Mouse (Mus musculus): ENCODE data around the gene Atxn1.

Atxn1 gene

GRCm38 (mm10) chr13:45724507-45725259, 240.1 kb downstream of the Atxn1 start:
- no peak for DNase-seq (ENCODE audit: low spot score)

GRCm38 (mm10) chr13:45722885-45723284, 241.9 kb downstream of the Atxn1 start:
- DNase-seq (ENCODE audit: low spot score): no peak

DNA sequence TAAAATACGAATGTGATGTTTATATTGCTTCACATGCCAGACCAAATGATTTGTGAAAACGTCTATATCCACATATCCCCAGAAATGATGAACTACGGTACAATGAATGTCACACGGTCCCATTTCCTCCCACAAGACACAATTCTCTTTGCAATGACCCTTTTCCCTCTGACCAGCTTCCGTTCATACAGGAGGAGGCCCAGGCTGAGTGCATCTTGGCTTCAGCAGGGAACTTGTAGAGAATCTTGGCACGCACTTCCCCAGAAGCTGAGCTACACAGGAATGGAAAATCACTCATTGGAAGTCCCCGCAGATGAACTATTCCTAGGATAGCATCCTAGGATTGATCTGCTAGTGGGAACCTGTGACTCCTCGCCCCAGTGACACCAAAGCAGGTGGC, 243.2 kb downstream of the Atxn1 start:
- DNase-seq (ENCODE audit: low spot score): no peak

DNA sequence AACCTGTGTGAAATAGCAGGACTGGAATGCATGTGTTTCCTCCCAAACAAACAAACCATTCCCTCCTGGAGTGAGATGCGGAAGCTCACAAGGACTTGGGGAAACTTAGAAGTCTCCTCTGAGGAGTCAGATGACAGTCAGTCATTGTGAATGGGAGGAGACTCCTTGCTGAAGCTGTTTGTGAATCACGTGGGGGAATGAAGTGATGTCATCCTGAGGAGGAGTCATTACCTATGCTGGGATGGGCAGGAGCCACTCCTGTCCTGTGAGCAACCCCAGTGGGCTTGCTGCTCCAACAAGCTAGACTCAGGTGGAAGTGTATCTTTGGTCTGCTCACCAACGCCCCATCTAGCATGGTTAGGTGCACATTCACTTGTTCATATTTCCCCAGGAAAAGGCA, 246.0 kb downstream of the Atxn1 start:
- DNase-seq (ENCODE audit: low spot score): no peak

GRCm38 (mm10) chr13:45715583-45716180, 249.1 kb downstream of the Atxn1 start:
- DNase-seq (ENCODE audit: low spot score): no peak

GRCm38 (mm10) chr13:45710041-45710440, 254.8 kb downstream of the Atxn1 start:
- DNase-seq (ENCODE audit: low spot score): no peak

GRCm38 (mm10) chr13:45709402-45709801, 255.4 kb downstream of the Atxn1 start:
- no peak for DNase-seq (ENCODE audit: low spot score)

DNA sequence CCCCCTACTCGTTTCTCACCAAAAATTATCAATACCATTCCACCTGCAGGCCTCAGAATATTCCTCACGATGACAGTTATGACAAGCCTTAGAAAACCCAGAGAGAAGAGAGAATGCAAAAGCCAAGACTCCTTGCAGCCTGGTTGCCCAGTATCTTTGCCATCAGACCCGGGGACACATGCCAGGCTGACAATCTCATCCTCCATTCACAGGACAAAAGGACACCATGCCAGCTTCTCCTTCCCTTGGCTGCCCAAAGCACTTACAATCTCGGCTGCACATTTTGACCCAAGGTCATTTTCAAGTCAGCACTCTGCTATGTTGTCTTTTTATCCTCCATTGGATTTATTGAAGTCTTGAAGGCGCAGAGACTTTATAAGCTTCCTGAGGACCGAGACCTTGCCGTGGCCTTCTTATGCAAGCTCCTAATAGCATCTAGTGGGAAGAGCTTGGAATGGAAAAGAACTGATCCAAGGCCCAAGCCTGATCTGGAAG, 263.5 kb downstream of the Atxn1 start:
- no peak for DNase-seq (ENCODE audit: low spot score)

- DNase-seq (ENCODE audit: low spot score): no peak
Measured at GRCm38 (mm10) chr13:45698982-45699381, 265.8 kb downstream of the Atxn1 start.

DNA sequence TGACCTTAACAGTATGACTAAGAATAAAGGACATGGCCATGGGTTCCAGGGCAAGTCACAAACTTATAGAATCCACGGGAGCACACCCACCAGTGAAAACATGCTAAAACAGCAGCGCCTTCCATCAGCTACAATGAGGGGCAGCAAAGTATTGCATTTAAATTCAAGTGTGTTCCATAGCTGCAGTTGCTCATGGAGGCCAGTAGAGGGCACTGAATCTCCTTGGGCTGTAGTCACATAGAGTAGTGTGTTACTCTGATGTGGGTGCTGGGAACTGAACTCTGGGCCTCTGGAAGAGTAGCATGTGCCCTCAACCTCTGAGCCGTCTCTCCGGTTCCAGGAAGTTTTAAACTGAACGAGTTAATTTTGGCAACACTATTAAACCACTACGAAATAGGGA, 268.8 kb downstream of the Atxn1 start:
- no peak for DNase-seq (ENCODE audit: low spot score)

DNA sequence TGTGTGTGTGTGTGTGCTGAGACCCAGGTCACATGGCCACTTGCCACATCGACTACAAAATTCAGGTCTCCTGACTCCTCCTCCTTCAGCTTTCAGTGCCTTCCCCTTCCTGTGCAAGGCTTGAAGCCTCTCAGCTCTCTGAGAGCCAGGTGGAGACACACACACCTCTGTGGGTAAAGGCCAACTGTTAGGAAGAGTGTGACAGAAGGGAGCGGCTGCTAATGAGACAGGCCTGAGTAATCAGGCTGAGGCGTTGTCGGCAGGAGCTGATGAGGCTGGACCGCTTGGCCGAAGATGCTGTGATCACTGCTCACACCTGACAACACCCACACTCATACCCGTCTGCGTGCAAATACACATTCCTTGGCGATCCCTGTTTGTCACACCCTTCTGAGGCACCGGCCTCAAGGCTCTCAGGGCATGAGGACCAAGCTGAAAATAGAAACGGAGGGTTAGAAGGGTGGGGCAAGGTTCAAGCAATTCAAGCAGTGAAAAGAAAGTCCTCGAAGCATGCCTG, 269.8 kb downstream of the Atxn1 start:
- no peak for DNase-seq (ENCODE audit: low spot score)

DNA sequence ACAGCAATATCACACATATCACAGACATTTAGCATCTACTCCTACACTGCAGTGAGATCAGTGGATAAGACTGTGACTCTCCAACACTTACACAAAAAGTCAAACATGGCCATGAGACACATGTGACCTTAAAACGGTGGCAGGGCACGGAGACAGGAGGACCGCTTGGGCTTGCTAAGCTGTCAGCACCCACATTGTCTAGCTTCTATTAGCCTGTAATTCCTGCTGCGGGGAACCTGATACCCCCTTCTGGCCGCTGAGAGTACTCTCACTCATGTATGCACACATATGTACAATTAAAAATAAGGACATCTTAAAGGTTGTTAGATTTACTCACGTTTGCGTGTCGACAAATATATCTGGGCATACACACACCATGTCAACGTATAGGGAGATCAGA, 270.9 kb downstream of the Atxn1 start:
- DNase-seq (ENCODE audit: low spot score): no peak

DNA sequence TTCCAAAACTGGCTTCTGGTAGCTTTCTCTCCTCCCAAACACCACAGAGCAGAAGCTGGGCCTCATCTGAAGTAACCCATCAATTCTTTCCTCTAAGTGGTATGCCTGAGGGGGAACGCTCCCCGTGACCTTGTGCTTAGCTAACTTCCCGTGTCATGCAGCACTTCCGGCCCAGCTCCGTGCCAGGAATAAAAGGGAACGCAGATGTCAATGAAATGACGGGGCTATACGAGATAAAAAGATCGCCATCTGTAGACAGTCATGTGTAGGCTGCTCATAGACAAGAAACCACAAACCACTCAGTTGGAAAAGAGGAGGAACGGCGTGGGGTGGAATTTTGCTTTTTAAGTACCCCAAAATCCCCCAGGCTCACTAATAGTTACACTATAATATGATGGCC, 271.3 kb downstream of the Atxn1 start:
- DNase-seq (ENCODE audit: low spot score): no peak

DNA sequence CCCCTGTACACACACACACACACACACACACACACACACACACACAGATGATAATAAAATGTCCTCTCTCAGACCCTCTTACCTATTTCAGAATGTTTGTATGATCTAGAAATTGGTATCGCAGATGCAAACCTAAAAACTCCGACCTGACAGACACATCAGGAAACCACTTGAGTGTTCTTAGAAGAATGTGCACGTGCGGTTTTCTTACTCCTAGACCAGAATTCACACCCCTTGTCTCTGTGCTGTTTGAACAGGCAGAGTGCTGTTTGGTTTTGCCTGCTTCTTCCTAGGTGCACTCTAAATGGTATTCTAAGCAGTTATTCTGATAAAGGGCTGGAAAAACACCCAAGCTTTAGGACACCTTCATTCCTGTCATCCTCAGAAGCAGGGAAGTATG, 271.7 kb downstream of the Atxn1 start:
- DNase-seq (ENCODE audit: low spot score): no peak

DNA sequence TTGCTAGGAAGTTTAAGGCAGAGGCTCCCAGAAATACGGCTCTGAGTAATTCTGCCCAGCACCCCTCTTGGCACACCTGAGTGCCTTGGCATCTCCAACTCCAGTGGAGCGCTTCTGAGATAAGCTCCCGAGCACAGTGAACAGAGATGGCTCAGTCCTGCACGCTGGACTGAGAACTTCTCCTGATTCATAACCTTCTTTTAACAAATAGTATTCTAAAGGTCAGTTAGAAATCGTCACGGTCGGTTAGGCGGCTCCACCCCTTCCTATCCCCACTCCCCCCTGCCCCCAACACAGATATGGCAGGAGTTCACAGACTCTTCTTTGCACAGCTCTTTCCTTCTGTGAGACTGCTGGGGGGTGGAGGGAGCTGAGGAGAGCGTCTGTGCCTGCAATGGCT, 272.4 kb downstream of the Atxn1 start:
- peak; percentile 16 for DNase-seq (ENCODE audit: low spot score)

DNA sequence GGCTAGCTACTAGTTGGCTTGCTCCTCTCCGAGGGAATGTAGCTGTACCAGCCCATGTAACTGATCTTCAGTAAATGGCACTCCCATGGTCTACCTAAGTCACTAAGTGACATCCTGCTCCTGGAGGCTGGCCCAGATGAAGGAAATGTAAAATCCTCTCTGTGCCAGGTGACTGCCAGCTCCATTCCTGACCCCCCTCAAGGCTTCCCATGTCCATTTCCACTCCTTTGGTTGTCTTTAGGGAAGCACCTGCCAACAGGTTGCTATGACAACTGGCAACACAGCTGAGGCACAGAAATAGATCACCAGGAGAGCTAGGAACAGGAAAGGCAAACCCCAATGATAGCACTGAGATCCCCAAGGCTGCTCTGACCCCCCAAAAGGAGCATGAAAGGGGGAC, 274.4 kb downstream of the Atxn1 start:
- no peak for DNase-seq (ENCODE audit: low spot score)

- DNase-seq (ENCODE audit: low spot score): no peak
Measured at GRCm38 (mm10) chr13:45688864-45689263, 275.9 kb downstream of the Atxn1 start.

GRCm38 (mm10) chr13:45687581-45687980, 277.2 kb downstream of the Atxn1 start:
- DNase-seq (ENCODE audit: low spot score): no peak

DNA sequence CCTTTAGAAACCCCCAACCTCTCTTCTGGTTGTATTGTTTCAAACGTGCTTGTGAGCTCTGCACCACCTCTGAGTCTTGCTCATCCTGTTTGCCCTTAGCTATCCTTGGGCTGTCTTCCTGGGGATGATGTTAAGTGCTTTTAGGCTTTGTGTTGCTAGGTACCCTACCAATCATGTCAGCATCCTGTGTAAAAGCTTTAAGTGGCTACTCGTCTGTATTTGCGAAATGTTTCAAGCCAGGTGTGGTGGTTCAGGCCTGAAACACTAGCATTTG, 278.6 kb downstream of the Atxn1 start:
- no peak for DNase-seq (ENCODE audit: low spot score)

DNA sequence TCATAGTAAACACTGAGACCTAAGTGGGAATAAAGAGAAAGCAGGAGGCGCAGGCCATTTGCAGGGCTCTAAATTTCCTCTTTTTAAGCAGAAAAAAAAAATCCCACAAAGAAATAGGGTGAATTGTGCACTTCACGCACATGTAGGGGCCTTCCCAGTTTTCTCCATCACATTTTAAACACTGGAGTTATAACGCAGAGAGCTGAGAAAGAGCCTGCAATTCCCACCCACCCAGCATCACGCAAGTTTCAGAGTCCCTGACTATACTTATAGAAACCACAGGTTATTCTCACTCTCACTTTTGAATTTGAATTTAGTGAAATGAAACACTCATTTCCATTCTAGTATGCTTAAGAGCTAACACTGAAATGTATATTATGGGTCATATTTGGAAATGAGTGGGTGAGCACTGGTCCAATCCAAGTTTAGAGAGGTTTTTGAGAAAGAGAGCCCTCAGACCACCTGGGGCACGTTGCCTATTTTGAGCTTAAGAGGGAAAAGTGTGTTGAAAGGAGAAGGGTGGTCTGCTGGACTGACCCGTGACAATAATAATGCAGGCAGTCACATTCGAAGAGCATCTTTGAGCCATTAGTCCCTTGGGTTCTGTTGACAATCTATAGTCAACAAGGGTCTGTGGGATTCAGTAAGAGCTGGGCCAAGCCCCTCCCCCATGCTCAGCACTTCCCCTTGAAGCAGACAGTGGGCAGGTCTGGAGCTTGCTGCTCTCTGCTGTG, 279.1 kb downstream of the Atxn1 start:
- no peak for DNase-seq (ENCODE audit: low spot score)

- DNase-seq (ENCODE audit: low spot score): no peak
Measured at GRCm38 (mm10) chr13:45684891-45685311, 279.9 kb downstream of the Atxn1 start.

GRCm38 (mm10) chr13:45683991-45684390, 280.8 kb downstream of the Atxn1 start:
- DNase-seq (ENCODE audit: low spot score): no peak

DNA sequence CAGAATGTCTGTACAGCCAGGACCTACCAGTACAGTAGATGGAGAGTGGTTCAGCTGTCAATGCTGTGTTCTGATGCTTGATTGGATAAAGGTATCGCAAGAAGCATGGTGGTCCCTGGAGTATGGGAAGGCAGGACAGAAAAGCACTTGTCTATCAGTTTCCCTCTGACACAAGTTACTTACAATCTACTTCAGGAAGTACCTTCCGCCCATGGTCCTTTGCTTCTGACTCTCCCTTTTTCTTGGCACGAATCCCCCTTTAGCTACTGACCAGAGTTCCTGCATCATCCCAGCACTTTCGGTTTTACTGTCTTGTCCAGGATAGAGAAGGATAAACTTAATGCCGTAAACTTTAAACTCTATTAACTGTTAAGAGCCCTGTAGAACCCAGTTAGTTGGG, 283.6 kb downstream of the Atxn1 start:
- no peak for DNase-seq (ENCODE audit: low spot score)
